Mouse (Mus musculus): ENCODE measurements around the gene Mycbpap. TPM values are rescaled to one million over a fixed set of nuclear protein-coding genes. Genes with fewer than 3 reads are reported as not detected.

Mycbpap gene
- polyA plus RNA-seq, 1 experiment, result 0.02 TPM

DNA sequence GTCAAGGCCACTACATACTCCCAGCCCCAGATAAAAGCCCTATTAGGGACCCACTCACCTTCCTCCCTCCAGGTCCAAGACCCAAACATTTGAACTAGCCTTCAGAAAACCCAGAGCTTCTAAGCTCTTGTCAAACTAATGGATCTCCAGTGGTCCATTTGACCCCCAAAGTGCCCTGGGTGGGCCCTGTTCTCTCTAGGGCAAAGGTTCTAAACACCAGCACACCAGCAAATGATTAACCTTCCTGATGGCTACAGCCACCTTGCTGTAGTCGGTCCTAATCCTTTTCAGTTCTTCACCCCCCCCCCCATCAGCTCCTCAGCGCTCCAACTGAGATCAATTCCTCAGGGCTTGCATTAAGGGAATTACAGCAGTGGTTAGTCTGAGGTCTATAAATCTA, 57.4 kb downstream of the Mycbpap start:
- no peak overlapping the region for H3ac ChIP-seq (ENCODE audit: control insufficient read depth, insufficient read length)
- H3K4me3 ChIP-seq, result no peak overlapping the region
- no peak for TF ChIP-seq E2F4 (IDR thresholded peaks at IDR 0.05; ENCODE audit: insufficient read depth)
- no peak for TF ChIP-seq CEBPB (IDR thresholded peaks at IDR 0.05; ENCODE audit: insufficient read depth, poor library complexity, severe bottlenecking)
- no peak for TF ChIP-seq TCF12 (IDR thresholded peaks at IDR 0.05; ENCODE audit: insufficient read depth, poor library complexity, severe bottlenecking)
- no peak for TF ChIP-seq TCF3 (IDR thresholded peaks at IDR 0.05; ENCODE audit: insufficient read length, low read depth)
- no peak for TF ChIP-seq MYOD1 (IDR thresholded peaks at IDR 0.05; ENCODE audit: control insufficient read depth in 1 of 3, insufficient read length in 2 of 3, low read depth in 2 of 3)
- no peak for TF ChIP-seq MYOG (IDR thresholded peaks at IDR 0.05; ENCODE audit: control insufficient read depth in 1 of 3, insufficient read depth in 1 of 3, insufficient read length in 2 of 3, low read depth in 2 of 3)
- TF ChIP-seq USF1 (IDR thresholded peaks at IDR 0.05; ENCODE audit: low read depth), result no peak
- TF ChIP-seq REST (IDR thresholded peaks at IDR 0.05; ENCODE audit: insufficient read depth, insufficient read length), result no peak
- TF ChIP-seq MAX (IDR thresholded peaks at IDR 0.05; ENCODE audit: low read depth), result no peak
- no peak for TF ChIP-seq SRF (IDR thresholded peaks at IDR 0.05; ENCODE audit: control insufficient read depth, insufficient read length, low read depth)
- no peak for TF ChIP-seq POLR2AphosphoS2 (IDR thresholded peaks at IDR 0.05; ENCODE audit: insufficient read length, low read depth)
- TF ChIP-seq POLR2A (IDR thresholded peaks at IDR 0.05; ENCODE audit: insufficient read length, low read depth), result no peak
- peaks cover 16% of the 10 kb centered on the region for H3K27me3 ChIP-seq (ENCODE audit: control insufficient read depth, insufficient read depth, insufficient read length)
- no peaks in the 10 kb centered on the region for H3K36me3 ChIP-seq (ENCODE audit: control insufficient read depth, insufficient read depth)
- no peak overlapping the region for H3K4me2 ChIP-seq (ENCODE audit: low read depth)
- no peaks in the 10 kb centered on the region for H3K79me2 ChIP-seq (ENCODE audit: control insufficient read depth, insufficient read depth)

DNA sequence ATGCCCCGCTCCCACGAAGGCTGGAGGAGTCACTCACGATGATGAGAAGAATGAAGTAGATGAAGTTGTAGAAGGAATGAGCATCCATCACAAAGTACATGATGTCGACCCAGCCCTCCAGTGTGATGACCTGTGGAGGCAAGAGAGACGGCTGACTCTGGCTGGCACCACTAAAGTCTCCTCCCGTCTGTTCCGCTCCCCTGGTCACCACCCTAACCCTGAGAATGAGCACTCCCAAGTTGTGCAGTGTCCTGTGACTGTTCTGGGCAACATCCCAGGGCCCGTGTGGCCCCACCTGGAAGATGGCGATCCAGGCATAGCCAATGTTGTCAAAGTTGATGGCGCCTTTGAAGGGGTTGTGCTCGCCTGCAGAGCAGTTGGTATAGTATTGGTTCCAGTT, 59.7 kb downstream of the Mycbpap start:
- H3K4me3 ChIP-seq, result no peak overlapping the region
- peaks cover 39% of the 10 kb centered on the region for H3K27me3 ChIP-seq (ENCODE audit: control insufficient read depth, insufficient read depth, insufficient read length)
- TF ChIP-seq TCF3 (IDR thresholded peaks at IDR 0.05; ENCODE audit: insufficient read length, low read depth) (no peak), E2F4 (IDR thresholded peaks at IDR 0.05; ENCODE audit: insufficient read depth) (no peak), MYOD1 (IDR thresholded peaks at IDR 0.05; ENCODE audit: control insufficient read depth in 1 of 3, insufficient read length in 2 of 3, low read depth in 2 of 3) (no peak), USF1 (IDR thresholded peaks at IDR 0.05; ENCODE audit: low read depth) (no peak), POLR2A (IDR thresholded peaks at IDR 0.05; ENCODE audit: insufficient read length, low read depth) (no peak), SRF (IDR thresholded peaks at IDR 0.05; ENCODE audit: control insufficient read depth, insufficient read length, low read depth) (no peak), MYOG (IDR thresholded peaks at IDR 0.05; ENCODE audit: control insufficient read depth in 1 of 3, insufficient read depth in 1 of 3, insufficient read length in 2 of 3, low read depth in 2 of 3) (no peak), CEBPB (IDR thresholded peaks at IDR 0.05; ENCODE audit: insufficient read depth, poor library complexity, severe bottlenecking) (no peak), MAX (IDR thresholded peaks at IDR 0.05; ENCODE audit: low read depth) (no peak), REST (IDR thresholded peaks at IDR 0.05; ENCODE audit: insufficient read depth, insufficient read length) (no peak), TCF12 (IDR thresholded peaks at IDR 0.05; ENCODE audit: insufficient read depth, poor library complexity, severe bottlenecking) (no peak), POLR2AphosphoS2 (IDR thresholded peaks at IDR 0.05; ENCODE audit: insufficient read length, low read depth) (no peak)
- no peaks in the 10 kb centered on the region for H3K79me2 ChIP-seq (ENCODE audit: control insufficient read depth, insufficient read depth)
- no peak overlapping the region for H3K4me2 ChIP-seq (ENCODE audit: low read depth)
- no peak overlapping the region for H3ac ChIP-seq (ENCODE audit: control insufficient read depth, insufficient read length)
- no peaks in the 10 kb centered on the region for H3K36me3 ChIP-seq (ENCODE audit: control insufficient read depth, insufficient read depth)

- H3K4me2 ChIP-seq (ENCODE audit: low read depth), result no peak overlapping the region
- no peaks in the 10 kb centered on the region for H3K36me3 ChIP-seq (ENCODE audit: control insufficient read depth, insufficient read depth)
- H3K27me3 ChIP-seq (ENCODE audit: control insufficient read depth, insufficient read depth, insufficient read length), result peaks cover 54% of the 10 kb centered on the region
- no peak for TF ChIP-seq MYOD1 (IDR thresholded peaks at IDR 0.05; ENCODE audit: control insufficient read depth in 1 of 3, insufficient read length in 2 of 3, low read depth in 2 of 3)
- TF ChIP-seq POLR2AphosphoS2 (IDR thresholded peaks at IDR 0.05; ENCODE audit: insufficient read length, low read depth), result no peak
- TF ChIP-seq POLR2A (IDR thresholded peaks at IDR 0.05; ENCODE audit: insufficient read length, low read depth), result no peak
- no peak for TF ChIP-seq E2F4 (IDR thresholded peaks at IDR 0.05; ENCODE audit: insufficient read depth)
- TF ChIP-seq REST (IDR thresholded peaks at IDR 0.05; ENCODE audit: insufficient read depth, insufficient read length), result no peak
- no peak for TF ChIP-seq MAX (IDR thresholded peaks at IDR 0.05; ENCODE audit: low read depth)
- no peaks in the 10 kb centered on the region for H3K79me2 ChIP-seq (ENCODE audit: control insufficient read depth, insufficient read depth)
- H3ac ChIP-seq (ENCODE audit: control insufficient read depth, insufficient read length), result no peak overlapping the region
- no peak overlapping the region for H3K4me3 ChIP-seq
These were observed 64.5 kb downstream of the Mycbpap start for GRCm38 (mm10) chr11:94457001-94457400.

- H3K4me3 ChIP-seq, result no peak overlapping the region
- no peak overlapping the region for H3K4me2 ChIP-seq (ENCODE audit: low read depth)
- H3K79me2 ChIP-seq (ENCODE audit: control insufficient read depth, insufficient read depth), result no peaks in the 10 kb centered on the region
- H3ac ChIP-seq (ENCODE audit: control insufficient read depth, insufficient read length), result no peak overlapping the region
- H3K36me3 ChIP-seq (ENCODE audit: control insufficient read depth, insufficient read depth), result no peaks in the 10 kb centered on the region
- no peak for TF ChIP-seq TCF12 (IDR thresholded peaks at IDR 0.05; ENCODE audit: insufficient read depth, poor library complexity, severe bottlenecking)
- TF ChIP-seq POLR2A (IDR thresholded peaks at IDR 0.05; ENCODE audit: insufficient read length, low read depth), result no peak
- no peak for TF ChIP-seq TCF3 (IDR thresholded peaks at IDR 0.05; ENCODE audit: insufficient read length, low read depth)
- no peak for TF ChIP-seq MAX (IDR thresholded peaks at IDR 0.05; ENCODE audit: low read depth)
- no peak for TF ChIP-seq REST (IDR thresholded peaks at IDR 0.05; ENCODE audit: insufficient read depth, insufficient read length)
- no peak for TF ChIP-seq MYOD1 (IDR thresholded peaks at IDR 0.05; ENCODE audit: control insufficient read depth in 1 of 3, insufficient read length in 2 of 3, low read depth in 2 of 3)
- TF ChIP-seq USF1 (IDR thresholded peaks at IDR 0.05; ENCODE audit: low read depth), result no peak
- no peak for TF ChIP-seq CEBPB (IDR thresholded peaks at IDR 0.05; ENCODE audit: insufficient read depth, poor library complexity, severe bottlenecking)
- TF ChIP-seq MYOG (IDR thresholded peaks at IDR 0.05; ENCODE audit: control insufficient read depth in 1 of 3, insufficient read depth in 1 of 3, insufficient read length in 2 of 3, low read depth in 2 of 3), result no peak
- no peak for TF ChIP-seq SRF (IDR thresholded peaks at IDR 0.05; ENCODE audit: control insufficient read depth, insufficient read length, low read depth)
- no peak for TF ChIP-seq POLR2AphosphoS2 (IDR thresholded peaks at IDR 0.05; ENCODE audit: insufficient read length, low read depth)
- TF ChIP-seq E2F4 (IDR thresholded peaks at IDR 0.05; ENCODE audit: insufficient read depth), result no peak
- H3K27me3 ChIP-seq (ENCODE audit: control insufficient read depth, insufficient read depth, insufficient read length), result peaks cover 59% of the 10 kb centered on the region
These were observed 65.2 kb downstream of the Mycbpap start for GRCm38 (mm10) chr11:94456347-94456746.
